Mouse (Mus musculus): Measurements from ENCODE around the gene Sh2d4b.

Sh2d4b gene

GRCm38 (mm10) chr14:40893196-40893595, at the start of gene Sh2d4b:
Sh2d4b (minus strand) TSS chr14:40893266.
- DNase-seq (ENCODE audit: low read depth, low spot score): no peak

DNA sequence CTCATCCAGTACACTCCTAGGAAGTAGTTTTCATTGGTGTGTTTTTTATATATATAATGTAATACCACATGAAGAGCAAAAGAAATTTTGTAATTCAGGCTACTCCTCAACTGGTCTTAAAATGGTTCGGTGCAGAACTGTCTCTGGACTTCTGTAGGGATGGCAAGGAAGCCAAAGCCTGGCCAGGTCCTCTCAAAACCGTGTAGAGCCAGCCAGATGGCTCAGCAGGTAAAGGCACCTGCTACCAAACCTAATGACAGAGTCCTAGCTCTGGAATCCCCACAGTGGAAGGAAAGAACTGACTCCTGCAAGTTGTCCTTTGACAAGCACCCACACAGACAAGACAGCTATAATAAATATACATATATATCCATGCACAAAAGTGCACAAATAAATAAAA, 49.4 kb upstream of the Sh2d4b start:
- no peak for DNase-seq (ENCODE audit: low read depth, low spot score)

GRCm38 (mm10) chr14:40938380-40938987, 45.4 kb upstream of the Sh2d4b start:
- no peak for DNase-seq (ENCODE audit: low read depth, low spot score)

DNA sequence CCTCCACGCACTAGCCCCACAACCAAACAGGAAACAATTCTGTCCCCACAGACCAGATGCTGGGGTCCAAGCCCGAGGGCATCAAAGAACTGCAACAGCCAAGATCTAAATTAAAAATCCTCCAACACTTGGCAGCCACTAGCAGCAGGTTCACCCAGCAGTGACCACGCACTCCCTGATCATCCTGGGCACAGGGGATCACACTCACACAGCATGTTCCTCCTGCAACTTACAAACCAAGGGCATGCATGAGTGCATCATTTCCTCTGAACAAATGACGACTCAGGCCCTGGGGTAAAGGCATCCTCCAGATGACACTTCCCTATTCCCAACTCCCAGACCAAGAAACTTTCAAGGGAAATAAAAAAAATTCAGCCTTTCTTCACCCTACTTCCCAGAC, 44.0 kb upstream of the Sh2d4b start:
- no peak for DNase-seq (ENCODE audit: low read depth, low spot score)

- no peak for DNase-seq (ENCODE audit: low read depth, low spot score)
Measured at GRCm38 (mm10) chr14:40935481-40935880, 42.4 kb upstream of the Sh2d4b start.

- DNase-seq (ENCODE audit: low read depth, low spot score): no peak
Measured at GRCm38 (mm10) chr14:40935054-40935453, 42.0 kb upstream of the Sh2d4b start.

- no peak for DNase-seq (ENCODE audit: low read depth, low spot score)
Measured at GRCm38 (mm10) chr14:40933328-40933727, 40.3 kb upstream of the Sh2d4b start.

DNA sequence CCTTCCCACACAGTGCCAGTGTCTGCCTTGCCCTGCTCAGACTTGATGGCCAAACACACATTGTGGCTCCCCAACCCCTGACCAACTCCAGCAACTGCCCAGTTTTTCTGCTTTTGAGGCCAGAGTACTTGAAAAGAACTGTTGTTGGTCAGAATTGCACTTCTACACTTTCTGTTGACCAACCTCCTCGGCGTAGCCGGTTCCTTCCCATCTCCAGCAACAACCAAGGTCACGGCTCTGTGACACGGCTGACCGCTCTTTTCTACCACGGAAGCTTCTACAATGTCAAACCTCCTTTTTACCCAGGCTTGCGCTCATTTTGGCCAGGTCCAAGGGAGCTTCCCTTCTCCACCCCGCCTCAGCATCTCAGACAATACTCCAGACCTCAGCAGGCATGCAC, 39.2 kb upstream of the Sh2d4b start:
- DNase-seq (ENCODE audit: low read depth, low spot score): no peak

DNA sequence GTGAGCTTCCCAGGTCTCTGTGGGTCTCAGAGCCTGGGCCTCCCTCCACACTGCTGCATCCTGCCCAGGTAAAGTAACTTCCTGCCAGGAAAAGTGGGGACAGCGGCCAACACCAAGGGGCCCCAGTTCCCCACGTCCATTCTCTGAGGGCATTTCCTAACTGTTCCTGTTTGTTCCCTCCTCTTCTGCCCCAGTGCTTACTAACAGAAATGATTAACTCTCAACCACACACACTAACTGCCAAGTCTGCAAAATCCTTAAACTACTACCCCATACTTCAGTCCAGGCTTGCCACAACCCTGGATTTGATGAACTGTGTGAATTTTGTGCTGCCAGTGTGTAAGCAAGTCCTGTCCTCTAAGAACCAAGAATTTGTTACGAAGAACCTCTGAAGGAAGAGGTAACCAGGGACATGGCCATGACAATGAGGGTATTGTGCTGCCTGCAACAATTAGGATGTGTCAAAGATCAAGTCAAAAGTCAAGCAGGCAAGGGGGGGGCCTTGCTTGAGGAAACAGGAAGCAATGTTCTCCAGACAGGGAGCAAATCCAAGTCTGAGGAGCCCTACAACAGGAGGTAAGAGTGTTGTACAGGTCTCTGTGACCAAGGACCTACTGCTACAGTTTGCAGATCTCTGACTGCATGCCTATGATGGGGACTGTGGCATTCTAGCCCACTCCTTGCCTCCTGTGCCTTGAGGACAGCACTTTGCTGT, 38.2 kb upstream of the Sh2d4b start:
- no peak for DNase-seq (ENCODE audit: low read depth, low spot score)

GRCm38 (mm10) chr14:40929943-40930342, 36.9 kb upstream of the Sh2d4b start:
- DNase-seq (ENCODE audit: low read depth, low spot score): no peak

GRCm38 (mm10) chr14:40928897-40929296, 35.8 kb upstream of the Sh2d4b start:
- no peak for DNase-seq (ENCODE audit: low read depth, low spot score)

GRCm38 (mm10) chr14:40927041-40927440, 34.0 kb upstream of the Sh2d4b start:
- no peak for DNase-seq (ENCODE audit: low read depth, low spot score)

GRCm38 (mm10) chr14:40924378-40925113, 31.5 kb upstream of the Sh2d4b start:
- no peak for DNase-seq (ENCODE audit: low read depth, low spot score)

DNA sequence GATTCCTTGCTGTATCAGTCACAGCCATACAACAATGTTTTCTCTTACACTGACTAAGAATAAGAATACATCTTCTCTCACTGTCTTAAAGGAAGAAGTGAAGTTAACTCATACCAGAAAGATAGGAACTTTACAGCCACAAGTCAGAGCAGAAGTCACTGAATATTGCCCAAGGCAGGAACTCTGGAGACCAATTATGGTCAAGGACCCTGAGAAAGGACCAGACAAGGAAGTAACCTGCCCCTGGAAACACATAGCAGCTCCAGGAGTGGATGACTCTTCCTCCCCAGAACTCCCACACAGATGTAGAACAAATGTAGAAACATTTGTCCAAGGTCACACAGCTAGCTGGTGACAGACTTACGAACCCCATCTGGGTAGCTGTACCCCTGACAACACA, 28.2 kb upstream of the Sh2d4b start:
- DNase-seq (ENCODE audit: low read depth, low spot score): no peak

- DNase-seq (ENCODE audit: low read depth, low spot score): no peak
Measured at GRCm38 (mm10) chr14:40919521-40919920, 26.5 kb upstream of the Sh2d4b start.

DNA sequence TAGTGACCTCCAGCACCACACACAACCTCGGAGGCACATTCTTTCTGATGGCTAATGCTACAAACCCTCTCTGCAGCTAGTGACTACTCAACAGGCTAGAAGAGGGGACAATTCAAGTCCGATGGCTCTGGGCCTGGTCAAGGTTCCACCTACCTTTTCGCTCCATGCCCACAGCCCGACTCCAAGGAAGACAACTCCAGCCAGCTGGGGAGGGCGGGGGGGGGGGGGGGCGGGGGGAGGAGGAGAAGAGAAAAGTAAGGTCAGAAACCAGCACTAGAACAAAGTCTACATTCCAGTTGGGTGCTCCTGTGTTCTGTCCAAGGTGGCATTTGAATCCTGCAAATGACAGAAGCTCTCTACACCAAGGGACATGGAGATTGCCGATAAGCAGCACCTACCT, 25.4 kb upstream of the Sh2d4b start:
- DNase-seq (ENCODE audit: low read depth, low spot score): no peak

- peak; percentile 42 for DNase-seq (ENCODE audit: low read depth, low spot score)
Measured at GRCm38 (mm10) chr14:40917632-40918031, 24.6 kb upstream of the Sh2d4b start.

GRCm38 (mm10) chr14:40916667-40917066, 23.6 kb upstream of the Sh2d4b start:
- no peak for DNase-seq (ENCODE audit: low read depth, low spot score)

- no peak for DNase-seq (ENCODE audit: low read depth, low spot score)
Measured at GRCm38 (mm10) chr14:40915838-40916237, 22.8 kb upstream of the Sh2d4b start.

- DNase-seq (ENCODE audit: low read depth, low spot score): no peak
Measured at GRCm38 (mm10) chr14:40914701-40915100, 21.6 kb upstream of the Sh2d4b start.

DNA sequence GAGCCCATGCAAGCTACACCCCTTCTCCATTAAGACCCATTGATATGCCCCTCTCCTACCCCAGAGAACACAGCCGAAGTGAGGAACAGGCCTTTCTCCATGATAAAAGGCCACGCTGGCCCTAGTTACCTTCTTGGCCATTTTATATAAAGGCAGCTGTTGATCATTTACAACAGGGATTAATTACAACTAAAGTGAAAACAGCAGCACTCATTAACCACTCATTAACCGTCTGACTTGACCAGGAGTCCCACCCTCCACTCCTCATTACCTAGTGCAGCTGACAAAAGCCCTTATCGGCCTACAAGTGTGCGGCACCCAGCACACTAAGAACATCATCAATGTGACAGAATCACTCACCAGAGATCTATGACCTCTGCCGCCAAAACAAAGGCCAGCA, 20.6 kb upstream of the Sh2d4b start:
- DNase-seq (ENCODE audit: low read depth, low spot score): no peak

GRCm38 (mm10) chr14:40911529-40911928, 18.5 kb upstream of the Sh2d4b start:
- no peak for DNase-seq (ENCODE audit: low read depth, low spot score)

DNA sequence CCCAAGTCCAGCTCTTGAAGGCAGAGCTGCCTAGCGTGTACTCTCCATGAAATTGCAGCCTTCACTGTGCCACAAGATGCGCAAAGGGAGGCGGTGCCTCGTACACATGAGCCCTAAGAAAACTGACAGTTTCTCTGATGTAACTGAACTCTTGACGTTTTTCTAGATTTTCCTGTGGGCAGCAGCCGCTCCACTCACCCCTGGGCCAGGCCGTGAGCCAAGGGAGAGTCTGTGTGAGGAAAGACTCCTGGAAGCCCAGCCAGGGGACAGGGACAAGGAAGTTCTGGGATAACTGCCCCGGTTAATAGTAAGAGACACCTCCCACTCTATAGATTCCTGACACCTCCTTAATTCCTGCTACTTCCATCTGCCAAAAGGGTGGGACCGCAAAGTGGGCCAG, 15.7 kb upstream of the Sh2d4b start:
- DNase-seq (ENCODE audit: low read depth, low spot score): no peak
